Mouse (Mus musculus) urinary bladder, postnatal 25 days (tissue): Measurements from ENCODE around the gene 2700081O15Rik.
A peak's percentile ranks its signal among the peaks of the same experiment; 100 is the strongest.
"Not testable (repeated sequence)": the region's sequence is repeated elsewhere in the genome, so short reads cannot be mapped to it uniquely, and the experiment has no call there.

Experiments used
- DNase-seq: peaks from one replicate; pipeline ENCODE4 v3.0.0; 2022; ENCODE audit warnings: low spot score

2700081O15Rik gene

DNA sequence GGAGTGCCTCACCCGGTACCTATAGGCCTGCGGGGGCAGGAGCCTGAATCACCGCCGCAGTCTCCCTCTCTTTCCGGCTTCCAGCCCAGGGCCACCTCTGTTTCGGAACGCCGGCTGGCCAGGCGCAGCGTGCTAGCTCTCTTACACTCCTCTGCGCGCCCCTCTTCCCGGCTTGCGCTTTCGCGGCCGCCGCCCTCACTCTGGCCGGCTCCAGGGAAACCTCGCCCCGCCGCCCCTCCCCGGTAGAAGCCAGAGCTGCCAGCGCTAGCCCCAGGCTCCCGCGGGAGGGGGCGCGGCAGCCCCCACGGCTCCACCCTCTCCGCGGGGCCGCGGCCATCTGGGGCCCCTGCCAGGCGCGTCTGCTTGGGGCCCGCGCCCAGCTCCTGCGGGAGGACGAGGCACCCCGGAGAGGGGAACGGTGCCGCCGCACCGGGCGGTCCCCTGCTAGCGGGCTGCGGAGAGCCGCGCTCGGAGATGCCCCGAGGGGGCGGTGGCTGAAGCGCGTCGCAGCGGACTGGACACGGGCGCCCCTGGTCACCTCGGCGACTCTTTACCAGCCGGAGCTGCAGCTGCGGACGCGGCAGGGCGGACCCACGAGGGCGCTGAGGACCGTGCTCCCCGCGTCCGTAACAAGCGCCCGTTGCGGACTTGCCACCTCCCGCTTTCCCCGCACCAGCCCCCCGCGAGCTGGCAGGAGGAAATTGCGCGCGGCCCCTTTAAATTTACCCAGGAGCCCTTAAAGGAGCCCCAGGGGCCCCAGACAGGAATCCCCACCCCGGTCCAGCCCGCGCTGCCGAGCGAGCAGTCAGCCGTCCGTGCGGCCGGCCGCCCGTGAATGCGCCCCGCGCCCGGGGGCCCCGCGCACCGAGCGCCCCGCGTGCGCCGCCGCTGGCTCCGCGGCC, at the start of gene 2700081O15Rik:
2700081O15Rik (plus strand) TSS at position 792 of the 902 bp plus-strand sequence.
- DNase-seq, result peak; percentile 62

DNA sequence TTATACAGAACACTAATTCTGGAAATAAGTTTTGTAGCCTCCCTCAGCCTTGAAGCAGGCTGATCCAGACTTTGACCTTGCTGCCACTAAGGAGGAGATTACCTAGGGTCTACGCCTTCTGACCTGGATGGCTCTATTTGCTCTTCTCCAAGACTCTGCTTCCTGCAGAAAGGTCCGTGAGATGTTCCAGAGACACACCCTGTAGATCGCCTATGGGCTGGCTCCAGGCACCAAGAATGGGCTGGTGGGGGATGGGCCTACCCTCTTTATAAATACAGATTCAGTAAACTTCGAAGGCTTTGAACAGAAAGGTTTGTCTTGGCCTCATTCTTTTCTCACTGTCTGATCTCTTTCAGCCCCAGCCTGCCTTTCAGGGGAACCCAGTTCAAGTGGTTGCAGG, 48.0 kb upstream of the 2700081O15Rik start:
- not testable (repeated sequence) for DNase-seq

DNA sequence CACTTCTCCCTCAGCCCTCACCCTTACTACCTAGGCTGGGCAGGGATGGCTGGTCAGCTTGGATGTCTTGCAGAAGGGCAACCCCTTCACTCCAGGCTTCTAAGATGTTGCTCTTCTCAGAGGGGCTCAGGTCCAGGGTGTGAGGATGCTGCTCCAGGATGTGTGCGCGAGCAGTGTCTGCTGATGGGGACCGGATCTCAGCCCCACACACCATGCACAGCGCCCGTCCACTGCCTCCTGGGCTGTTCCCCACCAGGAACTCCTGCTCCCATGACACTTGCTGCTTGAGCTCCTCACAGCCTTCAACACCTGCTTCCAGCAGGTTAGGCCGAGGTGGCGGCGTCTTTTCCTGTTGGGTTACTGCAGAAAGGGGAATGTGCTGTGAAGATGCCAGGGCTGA, 42.9 kb upstream of the 2700081O15Rik start:
- no peak for DNase-seq

DNA sequence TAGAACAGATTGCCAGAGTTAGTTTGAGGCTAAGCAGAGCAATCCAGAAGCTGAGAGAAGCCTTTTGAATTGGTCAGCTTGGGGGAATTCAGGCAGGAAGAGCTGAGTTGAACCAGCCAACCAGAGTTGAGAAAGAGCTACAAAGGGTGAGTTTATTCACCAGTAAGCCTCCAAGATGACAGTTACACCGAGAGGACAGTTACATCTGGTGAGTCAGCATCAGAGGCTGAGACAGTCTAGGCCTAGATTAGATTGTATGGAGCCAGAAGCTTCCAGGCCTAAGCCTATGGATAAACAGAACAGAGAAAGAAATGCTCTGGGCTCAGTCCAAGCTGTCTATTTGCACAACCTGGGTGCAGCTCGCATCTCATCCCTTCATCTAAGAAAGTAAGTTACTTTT, 39.8 kb upstream of the 2700081O15Rik start:
- no peak for DNase-seq

DNA sequence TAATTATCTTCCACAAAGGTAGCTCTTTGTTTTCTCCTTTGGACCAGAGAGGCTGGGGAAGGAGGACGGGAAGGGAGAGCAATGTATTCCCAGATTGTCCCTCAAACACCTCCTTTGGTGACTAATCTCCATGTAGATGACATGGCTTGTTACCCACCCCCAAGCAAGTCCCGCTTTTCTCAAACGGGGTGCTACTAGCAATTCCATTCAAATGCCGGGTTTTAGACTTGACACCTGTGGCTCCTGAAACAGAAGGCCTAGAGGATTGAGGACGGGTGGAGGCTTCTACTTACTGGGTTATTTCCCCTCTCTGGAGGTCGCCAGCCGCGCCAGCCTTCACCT, 35.5 kb upstream of the 2700081O15Rik start:
- DNase-seq, result no peak

DNA sequence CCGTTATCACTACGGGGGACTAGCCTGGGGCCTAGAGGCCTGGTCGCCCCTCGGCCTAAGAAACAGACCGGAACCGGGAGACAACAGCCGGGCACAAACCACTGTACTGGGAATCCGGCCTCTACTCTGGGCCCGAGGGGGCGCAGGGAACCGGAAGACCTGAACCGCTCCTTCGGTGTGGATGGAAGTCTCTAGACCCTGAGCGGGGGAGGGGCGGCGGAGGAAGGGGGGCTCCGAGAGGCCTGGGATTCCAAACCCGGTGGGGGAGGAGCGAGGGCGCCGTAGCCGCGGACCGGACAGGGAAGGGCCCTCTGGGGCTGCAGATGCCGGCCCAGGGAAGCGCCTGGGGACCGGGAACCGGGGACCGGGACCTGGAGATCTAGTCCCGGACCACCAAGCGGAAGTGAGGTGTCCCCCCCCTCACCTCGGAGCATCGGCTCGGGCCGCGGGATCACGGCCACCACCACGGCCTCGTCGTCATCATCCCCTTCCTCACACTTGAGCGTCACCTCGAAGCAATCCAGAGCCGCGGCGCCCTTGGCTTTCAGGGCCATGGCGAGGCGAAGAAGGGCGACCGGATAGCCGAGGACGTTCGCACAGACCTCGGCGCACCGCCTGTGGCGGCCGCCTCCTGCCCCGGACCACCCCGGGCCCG, 35.0 kb upstream of the 2700081O15Rik start:
- DNase-seq, result peak; percentile 59

DNA sequence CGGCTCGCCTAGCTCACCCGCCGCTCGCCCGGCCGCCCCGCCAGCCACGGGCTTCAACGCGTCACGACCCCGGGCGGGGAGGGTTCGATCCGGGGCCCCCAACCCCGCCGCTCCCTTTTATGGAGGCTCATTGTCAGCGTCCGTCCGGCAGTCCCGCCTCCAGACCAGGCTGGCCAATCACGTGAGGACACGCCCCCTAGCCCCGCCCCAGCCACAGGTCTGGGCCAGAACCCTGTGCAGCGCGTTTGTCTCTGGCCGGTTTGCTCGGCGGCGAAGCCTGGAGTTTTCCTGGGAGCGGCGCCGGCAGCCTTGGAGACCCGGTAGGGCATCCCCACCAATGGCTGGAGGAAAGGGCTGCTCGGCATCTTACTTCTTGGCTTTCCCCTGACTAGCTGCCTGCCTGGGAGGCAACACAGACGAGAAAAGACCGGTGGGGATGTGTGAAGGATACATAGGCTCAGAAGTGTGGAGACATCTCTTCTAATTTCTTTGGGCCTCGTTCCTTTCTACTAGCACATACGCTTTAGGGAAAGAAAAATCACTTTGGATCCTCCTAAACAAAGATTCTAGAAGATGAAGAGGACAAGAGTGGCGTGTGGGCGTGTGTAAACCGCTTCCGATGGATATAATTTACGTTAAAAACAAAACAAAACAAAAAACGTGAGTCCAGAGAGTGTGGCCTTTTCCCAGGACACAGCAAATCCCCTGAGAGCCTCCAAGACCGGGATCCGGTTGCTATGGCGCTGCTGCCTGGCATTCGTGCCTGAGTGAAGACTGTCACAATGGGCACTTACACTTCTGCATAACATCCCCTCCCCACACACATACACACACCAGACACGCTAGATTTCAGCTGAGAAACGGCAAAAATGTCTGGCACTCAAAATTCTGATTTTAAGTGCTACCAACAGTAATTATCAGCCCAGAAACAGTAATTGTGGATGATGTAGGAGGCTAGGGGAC, 34.2 kb upstream of the 2700081O15Rik start, which contains the start of gene Spindoc:
Spindoc (minus strand) TSS at position 92 of the 963 bp plus-strand sequence.
- peak; percentile 98 for DNase-seq

DNA sequence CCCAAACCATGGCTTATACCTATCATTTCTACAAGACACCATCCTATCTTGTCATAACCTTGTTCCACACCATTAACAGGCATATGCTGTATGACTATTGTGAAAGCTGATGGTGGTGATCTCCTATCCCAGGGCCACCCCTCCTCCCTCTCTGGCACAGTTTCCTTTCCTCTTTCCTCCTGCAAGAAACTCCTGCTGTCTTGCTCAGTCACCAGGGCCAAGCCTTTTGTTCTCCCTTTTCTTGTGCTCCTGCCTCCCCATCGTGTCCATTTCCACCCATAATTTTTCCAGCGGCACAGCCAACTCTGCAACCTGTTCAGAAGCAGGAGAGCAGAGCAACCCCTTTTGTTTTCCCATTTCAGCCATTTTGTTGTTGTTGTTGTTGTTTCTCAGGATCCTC, 31.4 kb upstream of the 2700081O15Rik start:
- no peak for DNase-seq

DNA sequence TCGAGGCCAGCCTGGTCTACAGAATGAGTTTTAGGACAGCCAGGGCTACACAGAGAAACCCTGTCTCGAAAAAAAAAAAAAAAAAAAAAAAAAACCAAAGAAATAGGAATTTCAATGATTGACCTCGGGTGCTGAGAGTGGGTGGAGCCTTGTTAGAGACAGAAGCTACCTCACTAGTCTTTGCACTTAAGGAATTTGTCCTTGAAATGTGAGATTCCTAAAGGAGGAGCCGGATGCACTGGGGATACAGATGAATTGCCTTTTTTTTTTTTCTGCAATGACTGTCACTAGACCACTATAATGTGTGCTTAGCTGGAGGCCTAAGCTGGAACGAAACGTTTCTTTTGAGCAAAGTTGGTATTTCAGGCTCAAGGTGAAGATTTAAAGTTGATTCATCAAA, 28.9 kb upstream of the 2700081O15Rik start:
- DNase-seq, result no peak

DNA sequence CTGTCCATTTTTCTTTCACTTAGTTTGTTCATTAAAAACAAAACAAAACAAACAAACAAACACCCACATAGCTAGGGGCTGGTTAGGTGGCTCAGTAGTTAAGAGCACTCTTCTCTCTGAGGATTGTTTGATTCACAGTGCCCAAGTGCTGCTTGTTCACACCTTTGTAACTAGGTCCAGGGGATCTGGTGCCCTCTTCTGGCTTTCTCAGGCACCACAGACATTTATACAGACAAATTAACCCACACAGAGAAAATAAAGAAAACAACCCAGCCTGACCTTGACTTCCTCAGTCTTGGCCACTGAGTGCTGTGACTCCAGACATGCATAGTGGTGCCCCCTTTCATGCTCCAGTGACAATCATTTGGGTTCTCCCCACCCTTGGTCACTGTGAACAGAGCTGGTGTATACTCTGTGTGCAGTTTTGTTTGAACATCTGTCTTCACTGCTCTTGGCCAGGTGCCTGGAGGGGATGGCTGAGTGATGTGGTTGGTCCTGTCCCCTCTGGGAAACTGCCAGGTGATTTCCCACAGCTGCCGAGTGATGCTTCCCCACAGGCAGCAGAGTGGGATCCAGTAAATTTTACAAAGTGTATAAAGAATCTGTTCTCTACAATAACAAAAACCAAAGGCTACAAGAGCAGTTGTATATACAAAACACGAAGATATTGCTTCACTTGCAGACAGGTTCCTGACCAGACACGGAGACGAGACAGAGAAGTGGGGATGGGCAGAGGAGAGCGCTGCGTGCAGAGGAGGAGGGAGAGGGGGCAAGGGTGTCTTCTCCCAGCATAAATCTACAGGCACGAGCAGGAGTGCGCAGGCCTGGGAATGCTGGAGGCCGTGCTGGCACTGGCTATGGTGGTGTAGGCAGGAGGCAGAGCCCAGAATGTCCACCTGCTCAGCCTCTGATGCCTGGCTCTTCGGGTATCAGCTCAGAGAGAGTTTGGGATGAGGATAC, 20.3 kb upstream of the 2700081O15Rik start:
- DNase-seq, result not testable (repeated sequence)

DNA sequence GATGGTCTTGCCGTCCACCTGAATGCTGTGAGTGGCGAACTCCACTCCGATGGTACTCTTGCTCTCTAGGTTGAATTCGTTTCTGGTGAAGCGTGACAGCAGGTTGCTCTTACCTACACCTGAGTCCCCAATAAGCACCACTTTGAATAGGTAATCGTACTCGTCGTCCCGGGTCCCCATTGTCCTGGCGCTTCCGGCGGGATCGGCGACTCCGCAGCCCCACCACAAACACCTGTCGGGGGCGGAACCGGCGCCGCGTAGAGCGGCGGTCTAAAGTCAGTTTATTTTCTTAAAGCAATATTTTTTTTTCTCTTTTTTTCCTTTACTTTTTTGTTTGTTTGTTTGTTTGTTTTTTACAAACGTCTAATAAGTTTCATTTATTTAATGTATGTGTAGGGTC, 18.5 kb upstream of the 2700081O15Rik start:
- DNase-seq, result not testable (repeated sequence)

DNA sequence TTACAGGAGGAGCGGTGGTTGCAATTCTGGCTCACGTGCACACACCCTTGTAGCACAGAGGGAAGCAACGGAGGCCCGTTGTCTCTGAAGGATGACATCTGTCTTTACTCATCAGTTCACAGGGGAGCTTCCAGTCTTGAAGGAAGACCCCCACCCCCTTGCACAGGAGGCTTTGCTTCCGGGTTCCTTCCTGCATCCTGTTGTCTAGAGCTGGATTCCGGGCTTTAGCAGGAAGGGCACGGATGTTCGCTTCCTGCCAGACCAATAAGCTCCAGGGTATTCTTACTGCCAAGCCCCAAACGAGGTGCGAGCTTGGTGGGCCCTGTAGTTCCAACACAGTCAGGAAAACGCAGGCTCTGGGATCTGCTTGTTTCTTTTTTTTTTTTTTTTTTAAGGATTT, 16.8 kb upstream of the 2700081O15Rik start:
- DNase-seq, result no peak

DNA sequence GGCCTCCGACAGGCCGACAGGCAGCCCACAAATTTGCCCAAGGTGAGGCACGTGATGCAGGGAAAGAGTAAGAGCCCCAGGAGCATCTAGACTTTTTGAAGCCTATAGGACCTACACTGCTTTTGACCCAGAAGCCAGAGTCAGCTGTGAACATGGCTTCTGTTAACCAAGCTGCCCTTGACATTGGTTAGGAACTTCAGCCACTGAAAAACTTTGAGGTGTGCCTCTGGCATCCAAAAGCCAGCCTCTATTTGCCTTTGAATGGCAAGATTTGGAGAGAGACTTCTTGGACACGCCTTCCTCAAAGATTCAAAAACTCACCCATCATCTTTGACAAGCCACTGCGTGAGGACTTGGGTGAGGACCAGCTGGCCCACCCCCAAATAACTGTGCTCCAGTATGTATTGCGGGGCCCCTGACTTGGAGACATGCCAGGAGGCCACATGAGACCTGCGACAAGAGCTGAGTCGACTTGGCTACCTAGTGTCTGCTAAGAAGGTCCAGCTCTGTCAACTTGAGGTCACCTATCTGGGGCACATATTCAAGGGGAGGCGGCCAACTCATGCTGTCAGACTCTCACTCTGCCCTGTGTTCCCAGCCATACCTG, 12.7 kb upstream of the 2700081O15Rik start:
- DNase-seq, result no peak

DNA sequence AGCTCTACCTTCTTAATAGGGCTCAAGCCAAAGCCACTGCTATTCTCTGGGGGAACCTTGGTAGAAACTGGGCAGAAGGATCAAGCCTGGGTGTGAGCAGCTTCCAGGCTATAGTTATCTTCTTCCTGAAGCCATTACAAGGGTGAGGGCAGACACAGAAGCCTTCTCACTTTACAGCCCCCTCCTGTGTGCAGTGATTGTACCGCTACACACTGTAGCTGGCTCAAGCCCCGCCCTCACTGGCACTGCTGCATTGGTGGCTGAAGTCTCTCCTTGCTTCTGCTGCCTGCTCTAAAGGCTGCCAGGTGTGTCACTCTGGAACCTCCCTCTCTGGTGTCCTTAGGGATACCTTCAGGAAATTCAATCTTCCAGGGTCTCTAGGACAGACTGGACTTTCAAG, 5.1 kb upstream of the 2700081O15Rik start:
- no peak for DNase-seq

DNA sequence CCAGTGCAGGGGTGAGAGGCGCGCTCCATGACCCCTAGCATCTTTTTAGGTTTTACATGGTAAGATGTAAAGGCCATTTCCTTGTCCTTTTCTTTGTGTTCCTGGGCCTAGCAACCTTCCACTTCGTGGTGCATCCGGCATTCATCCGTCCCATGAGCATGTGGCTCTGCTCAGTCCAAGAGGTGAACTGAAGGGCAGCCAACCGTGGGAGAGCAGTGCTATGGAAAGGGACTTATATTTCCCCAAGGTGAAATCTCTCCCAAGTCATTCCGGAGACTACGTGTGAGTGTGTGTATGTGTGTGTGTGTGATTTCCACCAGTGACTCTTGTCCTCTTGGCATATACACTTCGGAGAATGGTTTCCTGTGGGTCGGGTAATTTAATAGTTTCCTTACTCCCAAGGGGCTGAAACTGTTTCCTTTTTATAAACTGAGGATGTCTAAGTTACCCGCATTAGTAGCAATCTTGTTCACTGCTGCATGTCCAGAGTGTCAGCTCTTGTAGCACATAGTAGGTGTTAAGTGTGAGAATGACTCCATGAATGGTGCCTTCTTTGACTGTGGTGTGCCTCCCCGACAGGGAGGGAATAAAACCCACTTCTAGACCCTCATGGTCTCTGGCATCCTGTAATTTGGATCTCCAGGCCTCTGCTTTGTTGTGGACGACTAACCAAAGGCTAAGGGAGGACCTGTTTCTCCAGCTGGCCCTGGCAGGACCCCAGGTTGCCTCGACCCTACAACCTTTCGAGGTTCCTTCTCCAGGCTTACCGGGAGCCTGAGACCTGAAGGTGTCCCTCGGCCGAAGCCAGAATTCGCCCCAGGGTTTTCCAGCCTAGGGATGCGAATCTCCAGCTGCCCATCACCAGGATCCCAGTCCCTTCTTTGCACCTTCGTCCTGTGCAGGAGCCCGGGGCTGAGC, 1.2 kb upstream of the 2700081O15Rik start:
- no peak for DNase-seq

DNA sequence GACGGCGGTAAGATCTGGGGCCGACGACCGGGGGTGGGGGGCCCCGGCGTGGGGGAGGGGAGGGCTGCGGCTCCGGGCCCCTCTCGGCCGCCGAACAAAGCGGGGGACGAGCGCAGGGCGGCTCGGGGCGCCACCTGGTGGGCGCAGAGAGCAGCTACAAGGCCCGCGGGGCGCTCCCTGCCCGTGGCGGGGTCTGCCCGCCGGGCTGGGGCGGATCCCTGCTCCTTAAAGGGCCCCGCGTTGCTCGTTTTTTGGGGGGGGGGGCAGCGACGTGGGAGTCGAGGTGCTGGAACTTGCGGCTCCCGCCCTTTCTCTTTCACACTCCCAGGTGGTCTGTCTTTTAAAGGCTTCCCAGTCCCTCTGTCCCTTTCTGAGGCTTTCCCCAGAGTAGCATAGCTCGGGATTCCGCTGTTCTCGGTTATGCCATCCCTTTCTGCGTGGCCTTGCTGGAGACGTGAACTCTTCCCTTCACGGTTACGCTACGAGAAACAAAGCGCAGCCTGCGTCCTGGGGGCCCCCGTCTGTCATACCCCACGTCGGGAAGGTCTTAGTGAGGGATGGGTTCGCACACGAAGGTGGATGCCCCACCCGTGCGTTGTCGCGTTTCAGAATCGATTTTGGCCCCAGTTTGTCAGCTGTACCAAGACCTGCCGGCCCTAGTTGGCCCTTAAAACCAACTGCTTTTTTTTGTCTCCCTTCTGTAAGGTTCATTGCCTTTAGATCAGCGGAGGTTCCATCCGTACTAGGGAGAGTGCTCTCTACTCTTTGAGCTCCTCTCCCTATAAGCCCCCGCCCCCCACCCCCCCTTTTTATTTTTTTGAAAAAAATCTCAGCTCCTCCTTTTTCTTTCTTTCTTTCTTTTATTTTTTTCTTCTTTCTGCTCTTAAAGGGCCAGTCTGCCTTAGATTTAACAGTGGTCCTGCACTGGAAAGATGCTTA, 755 bp downstream of the 2700081O15Rik start:
- peak; percentile 80 for DNase-seq

DNA sequence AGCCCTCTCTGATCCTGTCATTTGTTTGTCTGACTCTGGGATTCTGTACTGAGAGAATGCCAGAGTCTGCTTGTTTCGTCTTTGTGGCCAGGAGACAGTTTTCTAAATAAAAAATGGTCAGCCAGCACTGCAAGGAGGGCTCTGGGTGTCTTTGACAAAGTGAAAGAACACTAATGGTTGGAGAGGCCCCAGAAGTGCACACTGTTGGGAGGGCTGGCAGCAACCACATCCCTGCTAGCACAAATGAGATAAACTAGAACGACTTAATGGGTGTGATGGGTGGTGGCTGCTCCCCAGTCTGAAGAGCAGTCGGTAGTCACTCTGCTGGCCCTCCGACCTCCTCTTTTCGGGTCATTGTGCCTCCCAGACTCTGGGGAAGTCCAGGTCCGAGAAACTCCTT, 1.7 kb downstream of the 2700081O15Rik start:
- no peak for DNase-seq

DNA sequence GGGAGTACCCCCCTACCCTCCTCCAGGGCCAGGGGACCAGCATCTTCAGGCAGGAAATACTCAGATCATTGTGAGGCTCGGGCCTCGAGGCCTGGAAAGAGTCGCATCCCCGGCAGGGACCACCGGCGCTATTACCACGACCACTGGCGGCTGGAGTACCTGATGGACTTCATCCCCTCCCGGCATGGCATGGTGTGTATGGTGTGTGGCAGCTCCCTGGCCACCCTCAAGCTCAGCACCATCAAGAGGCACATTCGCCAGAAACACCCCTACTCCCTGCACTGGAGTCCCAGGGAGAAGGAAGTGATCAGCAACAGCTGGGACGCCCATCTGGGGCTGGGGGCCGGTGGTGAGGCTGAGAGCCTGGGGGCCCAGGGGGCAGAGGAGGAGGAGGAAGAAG, 2.7 kb downstream of the 2700081O15Rik start:
- DNase-seq, result no peak
